In genomic region chrX:20059381-20059971, GRCm38 (mm10) we compare ENCODE assay signal across 8 mouse cellular contexts. TPM values are rescaled to one million over a fixed set of nuclear protein-coding genes. Genes with fewer than 3 reads are reported as not detected.
A peak's percentile ranks its signal among the peaks of the same experiment; 100 is the strongest.
DNase-seq lines count a peak whose midpoint lies in the region; ATAC-seq and TF ChIP-seq lines count a peak whose summit lies in the region.

Gene Chst7 (plus strand): TSS chrX:20059560.

- H3K36me3 ChIP-seq in hindbrain, embryonic 14.5 days (replicated peaks; ENCODE audit: control insufficient read depth, insufficient read depth), result no peaks in the 10 kb centered on the region

- no peaks in the 10 kb centered on the region for H3K27me3 ChIP-seq in hindbrain, embryonic 14.5 days (ENCODE audit: control insufficient read depth, insufficient read depth, low read length)

- intact Hi-C loops in gastrocnemius, adult 2 months (cut with DNase I), result no loop called here

- DNase-seq in adrenal gland, adult 18-20 months (ENCODE audit: low spot score in 2 of 2), result peak; percentile 46 to 53
- DNase-seq in gastrocnemius, adult 2 months, result peak; percentile 86
- no peak for DNase-seq in hindbrain, embryonic 14.5 days (ENCODE audit: low spot score)
- DNase-seq in left cerebral cortex, adult 11 months (ENCODE audit: low spot score), result peak; percentile 3
- peak; percentile 84 for DNase-seq in lung, postnatal 25 days (ENCODE audit: low spot score)
- peak; percentile 45 for DNase-seq in right cerebral cortex, adult 18-20 months
- no peak for DNase-seq in adipocyte (ENCODE audit: low spot score)

- H3K27ac ChIP-seq in gastrocnemius, adult 2 months, result peak within 1 kb of the TSS; percentile 79
- no peak within 1 kb of the TSS for H3K27ac ChIP-seq in hindbrain, embryonic 14.5 days

- peak within 1 kb of the TSS; percentile 66 for H3K4me2 ChIP-seq in hindbrain, embryonic 14.5 days (replicated peaks)

- no peak for TF ChIP-seq CTCF in gastrocnemius, adult 2 months (IDR thresholded peaks at IDR 0.05)

- no peaks in the 10 kb centered on the region for H3K4me1 ChIP-seq in hindbrain, embryonic 14.5 days (replicated peaks; ENCODE audit: control insufficient read depth, insufficient read depth, low read length)

- ATAC-seq in common myeloid progenitor, adult 5-6 weeks (replicated peaks; ENCODE audit: low read depth, poor library complexity, severe bottlenecking), result peak; percentile 99
- peak; percentile 78 for ATAC-seq in hindbrain, embryonic 14.5 days (ENCODE audit: low FRiP score)

- peak within 1 kb of the TSS; percentile 51 for H3K9ac ChIP-seq in hindbrain, embryonic 14.5 days

- H3K9me3 ChIP-seq in hindbrain, embryonic 14.5 days (ENCODE audit: control insufficient read depth, low read length), result no peaks in the 10 kb centered on the region

- 20% methylated on average over 39 of the region's 40 CpGs for WGBS in hindbrain, embryonic 14.5 days

- H3K4me3 ChIP-seq in gastrocnemius, adult 2 months, result peak within 1 kb of the TSS; percentile 77
- H3K4me3 ChIP-seq in hindbrain, embryonic 14.5 days (replicated peaks; ENCODE audit: low read length), result peak within 1 kb of the TSS; percentile 45

RNA-seq across cellular contexts. Expression of gene Chst7, which starts in this region (rescaled TPM):
- total RNA-seq in adrenal gland, adult 18-20 months (2021), result 1 to 10 TPM; 1.1 to 1.2 TPM
- not detected in 2 replicates for total RNA-seq in common myeloid progenitor, adult 5-6 weeks (2017)
- 1 to 10 TPM; 1.4 to 1.6 TPM for total RNA-seq in gastrocnemius, adult 2 months (2021)
- polyA plus RNA-seq in hindbrain, embryonic 14.5 days (2014; fragmentation: Nextera tagmentation; extraction: Ambion mirVana), result 7.1 and 9.0 TPM in 2 replicates

Comparison
In these comparisons a context has a peak if more than half of its experiments do, and no peak if none do; other contexts are left out.
1. Peak in ATAC-seq in common myeloid progenitor, adult 5-6 weeks; RNA of the gene not detected or under 1 TPM.
2. DNase-seq: peak in adrenal gland, adult 18-20 months (2 of 2), gastrocnemius, adult 2 months (single experiment), left cerebral cortex, adult 11 months (single experiment), lung, postnatal 25 days (single experiment) and right cerebral cortex, adult 18-20 months (single experiment); none in hindbrain, embryonic 14.5 days (single experiment) and adipocyte (single experiment).